Comparison of ENCODE assay signal across 1 mouse cellular context in the genomic region with DNA sequence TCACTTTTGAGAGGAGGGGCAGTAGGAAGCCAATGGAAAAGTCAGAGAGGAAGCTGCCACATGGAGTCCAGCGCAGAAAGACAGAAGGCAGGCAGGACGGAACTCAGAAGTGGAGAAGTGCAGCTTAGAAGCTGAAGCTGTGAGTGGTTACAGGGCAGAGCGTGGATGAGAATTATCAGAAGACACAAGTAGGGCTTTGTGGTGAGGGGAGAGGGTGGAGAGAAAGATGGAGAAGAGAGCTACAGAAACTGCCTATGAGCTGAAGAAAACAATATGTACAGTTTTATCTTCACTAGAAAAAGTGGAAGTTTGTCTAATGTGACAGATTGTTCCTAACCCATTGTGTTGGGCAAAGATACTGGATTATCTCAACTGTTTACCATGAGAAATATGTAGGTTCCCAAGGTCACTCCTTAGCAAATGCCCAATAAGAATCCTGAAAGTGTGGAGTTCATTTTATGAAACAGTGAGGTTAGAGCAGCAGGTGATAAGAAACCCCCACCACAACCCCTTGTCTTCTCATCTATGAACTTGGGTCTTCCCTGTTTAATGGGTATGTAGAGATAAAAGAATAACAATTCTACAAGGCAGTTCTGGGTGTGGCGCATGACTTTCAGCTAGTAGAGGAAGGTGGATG.
TF ChIP-seq lines count a peak whose summit lies in the region.

No protein-coding gene starts in this region.

TF ChIP-seq in MEL, 35 proteins besides CTCF, POLR2A, EP300 and RAD21 (continued from another document):
- peak; percentile 12; the same call in 1 of the 2 replicates for TF ChIP-seq HCFC1 (IDR thresholded peaks at IDR 0.05; ENCODE audit: low read depth, low read length)
- TF ChIP-seq NRF1 (IDR thresholded peaks at IDR 0.05; ENCODE audit: insufficient read depth, low read depth, low read length, poor library complexity, severe bottlenecking): no peak
- peak; percentile 89 for TF ChIP-seq TBP (IDR thresholded peaks at IDR 0.05; ENCODE audit: low read depth, low read length)
- TF ChIP-seq USF1 (IDR thresholded peaks at IDR 0.05; ENCODE audit: low read depth, low read length): no peak
- peak; percentile 78 for TF ChIP-seq JUND (IDR thresholded peaks at IDR 0.05; ENCODE audit: low read depth, low read length)
- peak; percentile 26; the same call in 1 of the 2 replicates for TF ChIP-seq ZC3H11A (IDR thresholded peaks at IDR 0.05; ENCODE audit: low read depth, low read length)
- peak; percentile 6; the same call in 1 of the 2 replicates for TF ChIP-seq MAFK (IDR thresholded peaks at IDR 0.05; ENCODE audit: borderline replicate concordance, low read depth, low read length)
- peak; percentile 92 for TF ChIP-seq MXI1 (IDR thresholded peaks at IDR 0.05; ENCODE audit: low read depth, low read length)
- TF ChIP-seq MYB (IDR thresholded peaks at IDR 0.05; ENCODE audit: low read depth, low read length): peak; percentile 93
- TF ChIP-seq TCF12 (IDR thresholded peaks at IDR 0.05; ENCODE audit: low read depth, low read length): peak; percentile 97
- no peak for TF ChIP-seq POLR2AphosphoS5 (IDR thresholded peaks at IDR 0.05; ENCODE audit: borderline replicate concordance, low read depth, low read length)
- TF ChIP-seq MAX (IDR thresholded peaks at IDR 0.05; ENCODE audit: low read length): peak; percentile 62
- TF ChIP-seq MEF2A (IDR thresholded peaks at IDR 0.05; ENCODE audit: extremely low read depth, insufficient replicate concordance, low read depth, low read length, poor library complexity, severe bottlenecking): 0 out of 2 replicates have a peak, but pooled peaks have one; percentile 46
- TF ChIP-seq MYC (IDR thresholded peaks at IDR 0.05; ENCODE audit: low read depth, low read length): peak; percentile 92
- peak; percentile 62 for TF ChIP-seq RCOR1 (IDR thresholded peaks at IDR 0.05; ENCODE audit: low read depth, low read length)
- peak; percentile 86 for TF ChIP-seq POLR2AphosphoS2 (IDR thresholded peaks at IDR 0.05; ENCODE audit: low read length)
- peak; percentile 40 for TF ChIP-seq SMC3 (IDR thresholded peaks at IDR 0.05; ENCODE audit: low read depth, low read length)
- peak; percentile 95 for TF ChIP-seq ZMIZ1 (IDR thresholded peaks at IDR 0.05; ENCODE audit: low read depth, low read length)
- peak; percentile 100 for TF ChIP-seq GATA1 (IDR thresholded peaks at IDR 0.05; ENCODE audit: low read depth, low read length)
- TF ChIP-seq GABPA (IDR thresholded peaks at IDR 0.05; ENCODE audit: low read depth, low read length): no peak; the same call in 1 of the 2 replicates
- peak; percentile 93 for TF ChIP-seq SIN3A (IDR thresholded peaks at IDR 0.05; ENCODE audit: low read length)
- no peak for TF ChIP-seq ZKSCAN1 (IDR thresholded peaks at IDR 0.05; ENCODE audit: low read depth, low read length)
- TF ChIP-seq ZNF384 (IDR thresholded peaks at IDR 0.05; ENCODE audit: low read depth, low read length): peak; percentile 60; the same call in 1 of the 2 replicates
- peak; percentile 98 for TF ChIP-seq TAL1 (IDR thresholded peaks at IDR 0.05; ENCODE audit: low read length)
